Mouse (Mus musculus) retina, adult 2 months (tissue): ENCODE results near the gene Rpp30.

ENCODE experiments used
- DNase-seq: peaks from one replicate; pipeline ENCODE4 v3.0.0-alpha.2; 2012; ENCODE audit warnings: low read depth, low spot score

Gene Rpp30

DNA sequence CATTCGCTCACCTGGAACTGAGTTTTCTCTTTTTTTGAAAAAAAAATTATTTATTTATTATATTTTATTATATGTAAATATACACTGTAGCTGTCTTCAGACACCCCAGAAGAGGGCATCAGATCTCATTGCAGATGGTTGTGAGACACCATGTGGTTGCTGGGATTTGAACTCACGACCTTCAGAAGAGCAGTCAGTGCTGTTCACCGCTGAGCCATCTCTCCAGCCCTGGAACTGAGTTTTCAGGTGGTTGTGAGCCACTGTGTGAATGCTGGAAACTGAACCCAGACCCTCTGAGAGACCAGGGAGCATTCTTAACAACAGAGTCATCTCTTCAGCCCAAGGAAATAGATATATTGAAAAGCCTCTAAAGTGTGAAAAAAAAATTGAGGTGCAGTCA, 44.9 kb downstream of the Rpp30 start:
- DNase-seq, result no peak

- DNase-seq, result no peak
Measured at GRCm38 (mm10) chr19:36129213-36129612, 45.7 kb downstream of the Rpp30 start.

DNA sequence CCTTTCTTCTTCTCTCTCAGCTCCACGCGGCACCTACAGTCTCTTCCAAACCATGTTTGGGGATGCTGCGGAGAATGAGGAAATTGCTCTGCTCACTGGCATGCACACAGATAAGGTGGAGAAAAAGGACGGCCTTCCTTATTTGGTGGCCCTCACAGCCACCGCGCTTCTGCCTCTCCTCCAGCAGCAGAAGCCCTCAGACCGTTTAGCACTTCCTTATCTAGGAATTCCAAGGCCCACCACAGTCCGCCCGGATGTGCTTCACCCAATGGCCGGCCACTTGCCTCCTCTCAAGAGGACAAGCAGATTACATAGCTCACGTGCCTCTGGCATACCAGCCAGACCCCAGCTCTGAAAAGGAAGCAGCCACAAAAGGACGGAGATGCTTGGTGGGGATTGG, 46.1 kb downstream of the Rpp30 start:
- DNase-seq, result no peak

DNA sequence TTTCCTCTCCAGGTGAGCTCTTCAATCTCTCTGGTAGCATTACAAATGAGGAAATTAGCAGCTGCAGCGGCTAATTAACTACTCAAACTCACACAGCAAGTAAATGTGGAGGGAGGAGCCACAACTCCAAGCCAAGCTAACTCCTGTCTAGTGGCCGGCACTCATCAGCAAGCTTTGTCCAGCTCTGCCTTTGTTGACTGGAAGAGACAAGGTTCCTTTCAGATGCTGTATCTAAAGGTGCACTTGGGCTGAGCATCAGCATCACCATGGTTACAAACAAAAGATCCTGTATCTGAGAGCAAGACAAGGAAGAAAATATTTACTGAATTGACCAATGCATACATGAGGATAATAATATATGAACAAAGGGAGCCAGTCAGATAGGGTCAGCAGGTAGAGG, 46.7 kb downstream of the Rpp30 start:
- DNase-seq, result no peak

GRCm38 (mm10) chr19:36131990-36132389, 48.5 kb downstream of the Rpp30 start:
- DNase-seq, result no peak

- DNase-seq, result no peak
Measured at GRCm38 (mm10) chr19:36133064-36133463, 49.5 kb downstream of the Rpp30 start.

GRCm38 (mm10) chr19:36133731-36134130, 50.2 kb downstream of the Rpp30 start:
- DNase-seq, result no peak

- no peak for DNase-seq
Measured at GRCm38 (mm10) chr19:36143571-36143970, 60.1 kb downstream of the Rpp30 start.

GRCm38 (mm10) chr19:36148578-36148977, 65.1 kb downstream of the Rpp30 start:
- DNase-seq, result no peak

- DNase-seq, result no peak
Measured at GRCm38 (mm10) chr19:36150241-36151007, 66.9 kb downstream of the Rpp30 start.
